Mouse (Mus musculus) Muller cell, postnatal 12 days (primary cell): Measurements from ENCODE around the gene Lcn11.

Experiments
- DNase-seq: peaks from one replicate; pipeline ENCODE4 v3.0.0-alpha.2; 2015; ENCODE audit errors: inconsistent ontology term

The Lcn11 gene

DNA sequence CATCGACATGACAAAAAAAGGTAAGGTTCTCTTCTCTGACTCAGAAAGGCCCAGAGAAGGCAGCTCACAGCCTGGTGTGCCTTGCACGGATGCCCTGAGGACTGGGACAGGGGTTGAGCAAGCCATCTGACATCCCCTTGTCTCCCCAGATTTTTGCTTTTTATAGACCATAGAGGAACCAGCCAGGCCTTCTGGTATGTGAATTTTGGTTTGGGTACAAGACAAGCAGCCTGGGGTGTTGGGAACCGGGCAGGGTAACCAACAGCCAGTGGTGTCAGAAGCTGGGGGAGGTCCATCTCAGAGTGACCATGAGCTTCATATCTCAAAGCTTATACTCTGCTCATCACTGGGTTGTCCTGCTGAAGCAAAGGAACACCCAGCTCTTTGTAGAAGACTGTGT is 47.9 kb downstream of the Lcn11 start:
- no peak for DNase-seq

DNA sequence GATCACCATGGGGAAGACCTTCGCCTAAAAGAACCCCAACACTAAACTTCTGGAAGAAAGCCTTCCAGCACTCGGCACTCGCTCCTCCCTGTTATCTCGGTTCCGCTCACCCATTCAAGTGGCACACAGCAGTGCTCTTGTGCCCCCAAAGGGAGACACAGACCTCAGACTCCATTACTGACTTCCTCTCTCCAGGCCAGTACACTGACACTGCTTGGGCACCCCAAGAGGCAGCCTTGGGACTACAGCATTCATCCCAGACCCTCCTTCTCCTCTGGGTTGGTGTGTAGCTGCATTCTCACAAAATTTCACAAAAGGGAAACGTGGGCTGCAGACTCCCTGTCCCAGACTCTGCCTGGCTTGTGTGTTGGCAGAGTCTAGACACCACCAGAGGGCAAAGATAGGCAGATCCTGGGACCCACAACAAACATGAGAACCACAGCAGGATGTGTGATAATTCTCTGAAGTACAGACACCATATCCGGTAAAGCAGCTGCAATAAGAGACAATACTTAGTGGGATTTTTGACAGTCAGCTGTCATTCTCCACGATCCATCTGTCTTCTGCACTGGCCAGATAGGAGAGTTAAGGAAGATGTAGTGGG is 51.6 kb downstream of the Lcn11 start:
- DNase-seq = no peak
